Mouse (Mus musculus): ENCODE results near the gene Spen. TPM values are rescaled to one million over a fixed set of nuclear protein-coding genes. Genes with fewer than 3 reads are reported as not detected.
A peak's percentile ranks its signal among the peaks of the same experiment; 100 is the strongest.

Gene Spen
- polyA plus RNA-seq, 1 experiment: 46.9 TPM

DNA sequence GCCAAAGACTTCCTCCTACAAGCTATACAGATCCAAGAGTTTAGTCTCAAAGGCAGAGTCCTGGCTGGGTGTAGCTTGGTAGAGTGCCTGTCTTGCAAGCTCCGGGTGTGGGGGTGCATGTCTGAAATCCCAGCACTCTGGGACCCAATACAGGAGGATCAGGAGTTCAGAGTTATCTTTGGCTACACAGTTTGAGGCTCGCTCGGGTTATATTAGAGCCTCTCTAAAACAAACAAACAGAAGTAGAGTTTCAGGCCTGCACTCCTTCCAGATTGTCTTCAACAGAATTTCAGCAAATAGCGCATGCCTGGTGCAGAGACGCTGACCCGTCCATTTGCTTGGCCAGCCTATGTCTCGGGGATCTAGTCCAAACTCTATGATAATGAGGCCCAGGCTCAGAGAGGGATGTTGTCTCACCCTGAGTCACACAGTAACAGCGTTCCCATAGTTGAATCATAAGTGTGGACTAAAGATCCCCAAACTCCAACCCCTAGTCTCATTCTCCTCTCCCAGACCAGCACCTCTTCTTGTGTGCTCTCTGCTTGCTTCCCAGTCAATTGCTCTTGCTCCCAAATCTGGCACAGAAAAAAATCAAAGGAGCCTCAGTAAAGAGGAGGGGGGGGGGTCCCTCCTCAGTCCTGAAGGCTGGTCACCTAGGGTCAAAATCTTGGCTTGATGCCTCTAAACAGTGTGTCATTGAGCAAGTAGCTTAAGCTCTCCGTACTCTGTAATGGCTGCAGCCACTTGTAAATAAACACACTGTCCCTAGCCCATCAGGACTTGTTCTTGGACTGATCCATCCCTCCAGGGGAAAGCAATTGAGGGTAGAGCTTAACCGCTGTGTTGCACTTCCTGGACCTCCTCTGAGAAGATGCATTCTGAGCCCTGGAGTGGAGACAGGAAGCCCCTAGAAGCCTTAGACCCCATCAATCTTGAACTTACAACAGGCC is 111.3 kb downstream of the Spen start:
- TF ChIP-seq POLR2A (IDR thresholded peaks at IDR 0.05; ENCODE audit: insufficient read depth, low read length) (no peak), EP300 (IDR thresholded peaks at IDR 0.05; ENCODE audit: insufficient read depth, low read depth, low read length) (no peak), CTCF (IDR thresholded peaks at IDR 0.05; ENCODE audit: low read depth, low read length) (no peak)
- no peaks in the 10 kb centered on the region for H3K36me3 ChIP-seq (ENCODE audit: control insufficient read depth, insufficient read depth, low read length, poor library complexity, severe bottlenecking)
- no peaks in the 10 kb centered on the region for H3K9me3 ChIP-seq (replicated peaks; ENCODE audit: control insufficient read depth, insufficient read depth, low read length, poor library complexity, severe bottlenecking)
- no peak overlapping the region for H3K27ac ChIP-seq (ENCODE audit: insufficient read depth, low read length)
- H3K4me1 ChIP-seq (ENCODE audit: control insufficient read depth, insufficient read depth, low read length): no peaks in the 10 kb centered on the region
- no peak overlapping the region for H3K9ac ChIP-seq (ENCODE audit: low read depth, poor library complexity, severe bottlenecking)
- no peak overlapping the region for H3K4me3 ChIP-seq (ENCODE audit: low read depth, low read length)
- no peaks in the 10 kb centered on the region for H3K27me3 ChIP-seq (ENCODE audit: control insufficient read depth, insufficient read depth, low read length, poor library complexity, severe bottlenecking)

DNA sequence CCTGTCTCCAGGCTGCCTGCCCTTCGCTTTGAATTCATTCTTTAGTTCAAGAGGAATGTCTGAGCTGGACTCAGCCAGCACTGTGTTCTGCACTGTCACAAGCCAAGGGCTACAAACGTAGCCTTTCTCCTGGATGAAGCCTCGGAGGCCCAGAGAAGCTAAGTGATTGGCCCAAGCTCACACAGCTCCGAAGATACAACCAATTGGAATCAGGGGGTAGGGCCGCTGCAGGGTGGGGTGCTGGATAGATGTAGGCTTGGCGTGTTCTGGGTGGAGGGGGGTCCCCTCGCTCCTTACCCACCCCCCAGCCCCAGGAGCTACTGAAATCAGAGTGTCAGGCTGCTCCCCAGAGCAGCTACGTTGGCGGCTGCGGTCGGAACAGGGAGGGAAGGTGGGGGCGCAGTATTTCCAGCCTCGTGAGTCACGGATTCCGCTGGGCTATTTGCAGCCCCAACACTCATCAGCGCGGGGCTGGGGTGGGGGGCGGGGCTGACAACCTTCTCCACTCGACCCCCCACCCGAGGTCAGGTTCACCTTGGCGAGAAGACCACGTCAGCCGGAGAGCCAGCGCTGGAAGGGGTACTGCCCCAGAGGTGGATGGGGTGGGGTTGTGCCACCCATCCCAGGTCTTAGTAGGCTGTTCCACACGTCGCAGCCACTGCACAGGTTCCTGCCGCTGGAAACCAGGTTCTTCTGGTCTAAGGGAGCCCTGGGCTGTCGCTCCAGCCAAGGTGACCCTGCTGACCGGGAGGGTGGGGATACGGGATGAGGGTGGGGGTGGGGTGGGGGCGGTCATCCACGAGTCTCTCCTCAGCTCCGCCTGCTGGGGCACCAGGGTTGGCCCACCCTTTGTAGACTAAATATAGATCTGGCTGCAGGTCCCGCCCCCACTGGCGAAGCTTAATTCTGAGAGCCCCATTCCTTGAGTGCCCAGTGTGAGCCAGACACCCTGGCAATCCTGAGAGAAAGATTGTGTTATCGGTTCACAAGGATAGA is 112.6 kb downstream of the Spen start:
- H3K9me3 ChIP-seq (replicated peaks; ENCODE audit: control insufficient read depth, insufficient read depth, low read length, poor library complexity, severe bottlenecking): no peaks in the 10 kb centered on the region
- H3K9ac ChIP-seq (ENCODE audit: low read depth, poor library complexity, severe bottlenecking): peak overlapping the region; percentile 23; the same call in 1 of the 2 replicates
- no peaks in the 10 kb centered on the region for H3K4me1 ChIP-seq (ENCODE audit: control insufficient read depth, insufficient read depth, low read length)
- H3K27ac ChIP-seq (ENCODE audit: insufficient read depth, low read length): no peak overlapping the region
- no peaks in the 10 kb centered on the region for H3K36me3 ChIP-seq (ENCODE audit: control insufficient read depth, insufficient read depth, low read length, poor library complexity, severe bottlenecking)
- peak overlapping the region; percentile 52 for H3K4me3 ChIP-seq (ENCODE audit: low read depth, low read length)
- TF ChIP-seq EP300 (IDR thresholded peaks at IDR 0.05; ENCODE audit: insufficient read depth, low read depth, low read length): peak; percentile 77; the same call in 1 of the 2 replicates
- TF ChIP-seq POLR2A (IDR thresholded peaks at IDR 0.05; ENCODE audit: insufficient read depth, low read length): no peak
- H3K27me3 ChIP-seq (ENCODE audit: control insufficient read depth, insufficient read depth, low read length, poor library complexity, severe bottlenecking): no peaks in the 10 kb centered on the region

DNA sequence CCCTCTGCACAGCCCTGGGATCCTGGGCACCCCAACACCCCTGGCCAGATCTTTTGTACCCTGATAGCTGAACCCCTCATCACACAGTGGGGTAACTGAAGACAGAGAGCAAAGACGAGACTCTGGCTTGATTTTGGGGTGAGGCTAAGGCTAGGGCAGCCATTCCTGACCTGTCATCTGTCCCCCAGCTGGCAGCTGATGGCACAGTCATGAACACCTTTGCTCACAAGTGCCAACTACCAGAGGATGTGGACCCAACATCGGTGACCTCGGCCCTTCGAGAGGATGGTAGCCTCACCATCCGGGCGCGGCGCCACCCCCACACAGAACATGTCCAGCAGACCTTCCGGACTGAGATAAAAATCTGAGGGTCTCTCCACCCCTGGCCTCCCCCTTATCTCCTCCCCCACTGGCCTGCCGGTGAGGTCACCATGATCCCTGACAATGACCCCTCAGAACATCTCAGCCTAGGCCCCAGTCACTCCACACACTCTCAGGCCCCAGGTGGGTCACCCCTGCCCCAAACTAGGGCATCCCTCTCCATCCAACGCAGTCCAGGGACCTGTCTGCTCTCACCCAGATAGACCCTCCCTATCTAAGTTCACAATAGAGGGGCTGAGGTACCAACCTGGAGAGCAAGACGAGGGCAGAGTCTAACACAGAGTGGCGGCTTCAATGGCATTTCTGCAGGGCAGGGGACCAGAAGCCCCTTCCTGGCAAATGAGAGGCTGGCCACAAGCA is 114.5 kb downstream of the Spen start:
- no peaks in the 10 kb centered on the region for H3K9me3 ChIP-seq (replicated peaks; ENCODE audit: control insufficient read depth, insufficient read depth, low read length, poor library complexity, severe bottlenecking)
- H3K36me3 ChIP-seq (ENCODE audit: control insufficient read depth, insufficient read depth, low read length, poor library complexity, severe bottlenecking): no peaks in the 10 kb centered on the region
- H3K27ac ChIP-seq (ENCODE audit: insufficient read depth, low read length): no peak overlapping the region
- H3K4me3 ChIP-seq (ENCODE audit: low read depth, low read length): no peak overlapping the region
- no peak for TF ChIP-seq CTCF (IDR thresholded peaks at IDR 0.05; ENCODE audit: low read depth, low read length)
- TF ChIP-seq EP300 (IDR thresholded peaks at IDR 0.05; ENCODE audit: insufficient read depth, low read depth, low read length): no peak
- TF ChIP-seq POLR2A (IDR thresholded peaks at IDR 0.05; ENCODE audit: insufficient read depth, low read length): no peak
- no peak overlapping the region for H3K9ac ChIP-seq (ENCODE audit: low read depth, poor library complexity, severe bottlenecking)
- peaks cover 5% of the 10 kb centered on the region for H3K4me1 ChIP-seq (ENCODE audit: control insufficient read depth, insufficient read depth, low read length)
- no peaks in the 10 kb centered on the region for H3K27me3 ChIP-seq (ENCODE audit: control insufficient read depth, insufficient read depth, low read length, poor library complexity, severe bottlenecking)

DNA sequence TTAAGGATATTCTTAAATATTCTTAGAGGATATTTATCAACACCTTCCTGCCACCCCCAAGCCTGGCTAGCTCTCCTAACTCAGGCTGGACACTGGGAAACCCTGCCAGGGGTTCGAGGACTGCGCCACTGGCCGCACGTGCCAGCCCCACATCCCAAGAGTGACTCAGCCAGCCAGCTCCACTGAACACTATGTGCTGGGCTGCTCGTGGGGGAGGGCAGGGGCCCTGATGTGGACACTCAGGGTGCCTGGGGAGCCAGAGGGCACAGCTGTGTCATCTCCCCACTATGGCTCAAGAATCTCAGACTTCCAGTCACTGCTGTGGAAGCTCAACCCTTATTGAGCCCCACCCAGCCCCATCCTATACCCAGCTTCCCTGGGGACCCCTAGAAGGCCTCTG is 115.1 kb downstream of the Spen start:
- Histone ChIP-seq H3K27ac (ENCODE audit: insufficient read depth, low read length) (no peak overlapping the region), H3K4me1 (ENCODE audit: control insufficient read depth, insufficient read depth, low read length) (peaks cover 5% of the 10 kb centered on the region), H3K27me3 (ENCODE audit: control insufficient read depth, insufficient read depth, low read length, poor library complexity, severe bottlenecking) (no peaks in the 10 kb centered on the region), H3K4me3 (ENCODE audit: low read depth, low read length) (no peak overlapping the region), H3K36me3 (ENCODE audit: control insufficient read depth, insufficient read depth, low read length, poor library complexity, severe bottlenecking) (no peaks in the 10 kb centered on the region), H3K9me3 (replicated peaks; ENCODE audit: control insufficient read depth, insufficient read depth, low read length, poor library complexity, severe bottlenecking) (no peaks in the 10 kb centered on the region), H3K9ac (ENCODE audit: low read depth, poor library complexity, severe bottlenecking) (no peak overlapping the region)
- no peak for TF ChIP-seq CTCF (IDR thresholded peaks at IDR 0.05; ENCODE audit: low read depth, low read length)

DNA sequence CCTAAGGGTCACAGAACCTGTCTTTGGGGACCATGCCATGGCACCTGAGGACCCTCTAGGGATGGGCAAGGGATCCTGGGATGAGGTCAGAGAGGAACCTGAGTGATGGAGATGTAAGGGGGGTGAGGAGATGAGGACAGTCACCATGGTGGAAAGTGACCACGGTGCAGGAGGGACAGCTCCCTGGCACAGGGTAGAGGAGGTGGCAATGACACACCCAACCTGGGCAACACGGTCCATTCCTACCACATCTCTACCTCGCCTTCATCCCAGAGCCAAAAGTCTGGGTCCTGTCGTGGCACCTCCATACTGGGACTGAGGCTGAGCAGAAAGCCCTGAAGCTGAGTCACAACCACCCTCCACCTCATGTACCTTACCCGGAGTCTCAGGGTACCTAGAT is 115.6 kb downstream of the Spen start:
- no peak for TF ChIP-seq POLR2A (IDR thresholded peaks at IDR 0.05; ENCODE audit: insufficient read depth, low read length)
- TF ChIP-seq CTCF (IDR thresholded peaks at IDR 0.05; ENCODE audit: low read depth, low read length): no peak
- no peak for TF ChIP-seq EP300 (IDR thresholded peaks at IDR 0.05; ENCODE audit: insufficient read depth, low read depth, low read length)
- Histone ChIP-seq H3K27me3 (ENCODE audit: control insufficient read depth, insufficient read depth, low read length, poor library complexity, severe bottlenecking) (no peaks in the 10 kb centered on the region), H3K9ac (ENCODE audit: low read depth, poor library complexity, severe bottlenecking) (no peak overlapping the region), H3K27ac (ENCODE audit: insufficient read depth, low read length) (no peak overlapping the region), H3K4me3 (ENCODE audit: low read depth, low read length) (no peak overlapping the region), H3K9me3 (replicated peaks; ENCODE audit: control insufficient read depth, insufficient read depth, low read length, poor library complexity, severe bottlenecking) (no peaks in the 10 kb centered on the region), H3K36me3 (ENCODE audit: control insufficient read depth, insufficient read depth, low read length, poor library complexity, severe bottlenecking) (no peaks in the 10 kb centered on the region), H3K4me1 (ENCODE audit: control insufficient read depth, insufficient read depth, low read length) (peaks cover 5% of the 10 kb centered on the region)
